Mouse (Mus musculus): ENCODE data around the gene Mdk.
A peak's percentile ranks its signal among the peaks of the same experiment; 100 is the strongest.

The Mdk gene

DNA sequence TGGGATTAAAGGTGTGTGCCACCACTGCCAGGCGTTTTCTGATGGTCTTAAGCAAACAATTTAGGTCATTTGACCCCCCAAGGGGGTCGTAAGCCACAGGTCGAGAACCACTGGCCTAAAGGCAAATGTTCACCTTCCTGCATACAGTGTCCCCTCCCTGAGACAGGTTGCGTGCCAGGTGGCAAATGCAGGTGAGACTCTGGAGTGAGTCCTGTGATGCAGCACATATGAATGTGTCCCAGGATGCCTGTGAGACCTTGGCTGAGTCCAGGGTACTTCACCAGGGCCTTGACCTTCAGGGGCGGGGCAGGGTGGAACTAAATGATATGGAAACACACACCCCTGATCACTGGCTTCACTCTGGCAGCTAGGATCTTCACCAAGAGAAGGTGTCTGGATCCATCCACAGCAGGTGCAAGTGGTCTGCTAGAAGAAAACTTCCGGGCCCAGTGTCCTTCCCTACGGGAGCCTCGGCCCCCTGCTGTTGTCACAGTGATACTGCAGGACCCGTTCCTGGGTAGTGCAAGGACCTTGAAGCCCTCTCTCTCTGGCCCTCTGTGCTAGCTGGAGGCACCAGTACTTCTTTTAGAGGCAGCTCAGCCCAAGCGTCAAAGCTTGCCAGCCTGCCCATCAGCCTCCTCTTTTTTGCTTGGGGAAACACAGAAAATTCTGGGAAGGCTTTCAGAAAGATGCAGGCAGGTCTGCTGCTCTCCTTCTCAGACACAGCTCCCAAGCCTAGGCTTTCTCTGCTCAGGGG, 26.8 kb upstream of the Mdk start:
- no peak for DNase-seq (ENCODE audit: low read depth, low spot score)

DNA sequence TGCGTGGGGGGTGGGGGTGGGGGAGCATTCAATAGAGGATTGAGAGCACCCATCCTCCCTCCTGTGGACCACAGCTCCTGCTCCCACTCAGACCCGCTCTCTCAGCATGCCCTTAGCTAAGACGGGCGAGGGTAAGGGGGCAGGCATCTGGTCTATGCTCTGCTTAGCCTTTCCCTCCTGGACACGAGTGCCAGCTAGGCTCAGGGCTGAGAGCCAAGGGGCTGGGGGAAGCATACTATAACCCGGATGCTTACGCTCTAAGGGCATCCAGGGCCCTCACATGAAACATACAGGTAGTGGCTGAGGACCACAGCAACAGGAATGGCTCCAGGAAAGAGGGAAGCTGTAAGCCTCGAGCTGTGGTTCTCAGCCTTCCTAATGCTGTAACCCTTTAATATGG, 26.0 kb upstream of the Mdk start:
- no peak for DNase-seq (ENCODE audit: low read depth, low spot score)

DNA sequence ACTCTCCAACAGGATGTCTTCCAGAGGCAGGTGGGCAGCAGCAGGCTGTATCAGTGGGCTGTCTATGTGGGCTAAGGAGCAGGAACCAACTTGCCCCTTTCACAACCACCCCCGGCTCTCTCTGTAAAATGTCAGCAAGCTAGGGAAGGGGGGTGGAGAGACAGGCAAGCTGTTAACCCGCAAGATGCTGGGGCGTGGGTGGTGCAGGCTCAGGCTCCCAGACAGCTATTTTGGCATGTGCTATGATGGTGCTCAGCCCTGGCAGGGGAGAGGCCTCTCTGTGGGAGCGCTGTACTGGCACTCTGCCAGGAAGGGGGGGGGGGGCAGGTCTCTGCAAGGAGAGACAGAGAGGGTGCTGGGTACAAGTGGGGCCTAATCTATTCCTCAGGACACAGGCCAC, 25.0 kb upstream of the Mdk start:
- peak; percentile 94 for DNase-seq (ENCODE audit: low read depth, low spot score)

DNA sequence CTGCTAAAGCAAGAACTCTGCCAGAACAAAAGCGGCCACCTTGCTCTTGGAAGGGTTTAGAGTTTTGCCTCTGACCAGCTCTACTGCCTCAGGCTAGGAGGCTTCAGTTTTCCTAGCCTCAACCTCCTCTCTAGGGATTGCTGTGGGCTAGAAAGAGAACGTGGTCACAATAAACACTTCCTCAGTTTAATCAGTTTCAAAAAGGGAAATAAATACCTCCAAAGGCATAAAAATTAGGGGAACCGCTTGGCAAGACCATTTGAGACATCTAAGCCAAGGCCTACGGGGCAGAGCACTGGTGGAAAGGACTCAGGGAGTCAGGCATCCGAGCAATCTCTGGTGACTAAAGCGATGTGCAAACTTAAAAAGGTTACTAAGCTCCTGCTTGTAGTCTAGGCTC, 23.8 kb upstream of the Mdk start:
- no peak for DNase-seq (ENCODE audit: low read depth, low spot score)

- DNase-seq (ENCODE audit: low read depth, low spot score), result no peak
Measured at GRCm38 (mm10) chr2:91955121-91955591, 23.1 kb upstream of the Mdk start.

- DNase-seq (ENCODE audit: low read depth, low spot score), result no peak
Measured at GRCm38 (mm10) chr2:91953825-91954224, 21.7 kb upstream of the Mdk start.

GRCm38 (mm10) chr2:91950275-91951085, 18.4 kb upstream of the Mdk start:
- DNase-seq (ENCODE audit: low read depth, low spot score), result no peak

- no peak for DNase-seq (ENCODE audit: low read depth, low spot score)
Measured at GRCm38 (mm10) chr2:91949411-91950274, 17.5 kb upstream of the Mdk start.

DNA sequence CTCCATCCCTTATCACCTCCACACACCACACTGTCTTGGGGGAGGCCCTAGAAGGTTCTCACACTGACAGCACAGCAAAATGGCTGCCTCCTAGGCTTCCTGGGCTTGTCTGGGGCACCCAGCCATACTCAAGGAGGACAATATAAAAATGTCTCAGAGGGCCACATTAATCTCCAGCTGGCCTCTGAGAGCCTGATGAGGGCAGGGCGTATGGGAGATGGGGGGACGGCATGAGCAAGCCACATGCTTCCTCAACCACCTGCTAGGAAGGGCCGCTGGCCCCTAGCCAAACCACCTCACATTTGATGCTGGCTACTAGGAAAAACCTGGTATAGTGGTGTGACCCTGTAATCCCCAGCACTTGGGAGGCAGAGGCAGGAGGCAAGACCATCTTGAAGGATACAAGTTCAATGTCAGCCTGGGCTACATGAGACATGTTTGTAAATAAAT, 16.7 kb upstream of the Mdk start:
- DNase-seq (ENCODE audit: low read depth, low spot score), result no peak

DNA sequence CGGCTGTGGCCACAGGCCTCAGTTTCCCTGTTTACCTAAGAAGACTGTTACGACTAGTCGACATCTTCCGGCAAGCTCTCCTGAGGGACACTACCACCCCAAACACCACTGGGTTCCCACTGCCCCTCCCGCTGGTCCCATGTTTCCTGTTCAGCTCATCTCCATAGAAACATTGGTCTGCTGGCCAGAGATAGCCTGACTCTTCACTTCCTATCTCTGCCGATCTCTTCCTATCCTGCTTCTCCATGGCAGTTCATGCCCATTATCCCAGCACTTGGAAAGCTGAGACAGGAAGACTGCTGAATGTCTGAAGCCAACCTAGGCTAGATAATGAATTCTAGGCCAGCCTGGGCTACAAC, 16.0 kb upstream of the Mdk start:
- DNase-seq (ENCODE audit: low read depth, low spot score), result no peak

DNA sequence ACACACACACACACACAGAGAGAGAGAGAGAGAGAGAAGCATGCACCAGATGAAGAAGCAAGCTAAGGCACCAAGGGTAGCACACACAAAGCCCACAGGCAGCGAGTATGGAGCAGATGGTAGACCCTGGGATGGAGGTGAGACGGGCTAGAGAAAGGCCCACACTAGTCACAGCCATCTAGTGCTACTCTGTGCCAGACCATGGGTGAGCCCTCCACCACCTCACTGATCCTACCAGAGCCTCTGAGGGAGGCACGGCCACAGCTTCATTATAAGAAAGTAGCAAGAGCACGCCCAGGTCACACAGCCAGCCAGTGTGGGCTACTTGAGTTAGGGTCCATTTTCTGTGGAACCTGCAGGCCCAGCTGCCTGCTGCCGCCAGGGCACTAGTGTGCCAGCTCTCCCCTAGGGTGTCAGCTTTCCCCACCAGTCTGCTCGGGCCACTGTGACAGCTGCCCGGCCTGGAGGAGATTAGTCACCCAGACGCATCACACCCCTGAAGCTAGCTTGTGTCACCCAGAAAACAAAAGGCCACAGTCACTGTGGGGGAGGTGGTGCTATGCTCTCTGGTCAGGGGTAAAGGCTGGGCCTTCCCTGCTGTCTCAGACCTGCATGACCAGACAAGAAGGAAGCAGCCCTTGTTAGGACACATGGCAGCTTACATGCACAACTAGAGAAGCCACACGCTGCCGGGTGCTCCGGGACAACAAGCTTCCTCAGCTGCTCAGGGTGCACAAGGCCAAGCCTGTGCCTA, 15.5 kb upstream of the Mdk start:
- no peak for DNase-seq (ENCODE audit: low read depth, low spot score)

GRCm38 (mm10) chr2:91946836-91947235, 14.7 kb upstream of the Mdk start:
- no peak for DNase-seq (ENCODE audit: low read depth, low spot score)

DNA sequence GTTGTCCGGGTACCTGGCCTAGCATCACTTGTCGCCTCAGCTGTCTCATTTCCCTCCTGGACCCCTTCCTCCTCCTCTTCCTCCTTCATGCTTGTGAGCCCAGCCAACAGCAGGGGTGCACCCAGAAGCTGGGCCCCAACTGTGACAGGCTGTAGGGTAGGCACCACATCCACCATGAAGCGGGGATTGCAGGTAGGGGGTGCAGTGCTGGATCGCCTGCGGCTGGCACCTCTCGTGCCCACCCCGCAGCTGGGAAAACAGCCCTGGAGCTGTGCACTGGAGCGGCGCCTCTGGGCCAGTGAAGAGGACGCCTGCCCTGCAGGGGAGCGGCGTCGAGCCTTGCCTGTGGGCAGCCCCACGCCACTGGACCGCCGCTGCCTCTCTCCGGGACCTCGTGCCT, 13.4 kb upstream of the Mdk start, which contains the start of gene Gm9821:
Gene Gm9821 (plus strand): TSS at position 221 of the 400 bp plus-strand sequence.
- DNase-seq (ENCODE audit: low read depth, low spot score), result no peak

DNA sequence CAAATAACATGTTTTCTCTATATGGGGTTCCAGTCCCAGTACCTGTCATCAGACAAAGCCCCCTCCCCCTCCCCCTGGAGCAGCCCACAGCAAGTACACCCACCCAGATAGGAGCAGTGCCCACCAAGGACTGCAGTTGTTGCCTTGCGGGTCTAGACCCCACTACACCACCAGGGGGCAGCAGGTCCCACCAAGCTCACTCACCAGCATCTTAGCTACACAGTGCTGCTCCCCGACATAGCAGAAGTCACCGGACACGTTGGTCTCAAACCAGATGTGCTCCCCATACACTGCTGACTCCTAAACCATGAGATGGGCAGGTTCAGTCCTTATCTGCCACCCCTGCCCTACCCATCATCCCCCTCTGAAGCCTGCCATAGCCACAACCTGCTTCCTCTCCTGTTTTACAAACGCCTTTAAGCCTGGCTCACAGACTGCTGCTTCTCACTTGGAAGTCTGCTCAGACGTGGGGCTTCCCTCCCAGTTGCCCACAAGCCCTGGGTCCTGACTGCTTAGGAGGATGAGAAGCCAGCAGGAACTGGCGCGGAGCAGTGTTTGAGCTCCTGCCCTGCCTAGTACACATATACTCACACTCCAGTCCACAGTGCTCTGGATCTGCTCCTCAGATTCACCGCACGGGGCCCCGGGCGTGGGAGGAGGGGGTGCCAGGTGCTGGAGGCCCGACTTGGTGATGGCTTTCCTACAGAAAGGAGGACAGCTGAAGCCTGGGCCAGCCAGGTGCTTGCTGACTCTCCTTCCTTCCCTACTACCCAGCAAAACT, 12.3 kb upstream of the Mdk start:
- DNase-seq (ENCODE audit: low read depth, low spot score), result no peak

DNA sequence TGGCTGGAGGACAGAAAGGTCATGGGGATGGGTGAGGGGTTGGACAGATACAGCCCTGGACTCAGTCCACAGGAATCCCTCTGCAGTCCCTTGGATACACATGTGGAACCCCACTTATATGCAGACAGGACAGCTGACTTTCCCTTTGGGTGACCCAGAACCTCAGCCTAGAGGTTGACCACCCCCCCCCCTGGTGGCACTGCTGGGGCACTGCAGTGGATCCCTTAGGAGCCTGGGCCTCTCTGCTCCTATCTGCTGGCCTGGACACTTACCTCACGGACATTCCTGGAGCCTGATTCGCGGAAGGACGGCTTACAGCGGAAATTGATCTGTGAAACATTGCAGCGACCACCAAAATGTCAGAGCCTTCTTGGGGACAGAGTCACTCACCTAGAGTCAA, 10.3 kb upstream of the Mdk start:
- no peak for DNase-seq (ENCODE audit: low read depth, low spot score)

DNA sequence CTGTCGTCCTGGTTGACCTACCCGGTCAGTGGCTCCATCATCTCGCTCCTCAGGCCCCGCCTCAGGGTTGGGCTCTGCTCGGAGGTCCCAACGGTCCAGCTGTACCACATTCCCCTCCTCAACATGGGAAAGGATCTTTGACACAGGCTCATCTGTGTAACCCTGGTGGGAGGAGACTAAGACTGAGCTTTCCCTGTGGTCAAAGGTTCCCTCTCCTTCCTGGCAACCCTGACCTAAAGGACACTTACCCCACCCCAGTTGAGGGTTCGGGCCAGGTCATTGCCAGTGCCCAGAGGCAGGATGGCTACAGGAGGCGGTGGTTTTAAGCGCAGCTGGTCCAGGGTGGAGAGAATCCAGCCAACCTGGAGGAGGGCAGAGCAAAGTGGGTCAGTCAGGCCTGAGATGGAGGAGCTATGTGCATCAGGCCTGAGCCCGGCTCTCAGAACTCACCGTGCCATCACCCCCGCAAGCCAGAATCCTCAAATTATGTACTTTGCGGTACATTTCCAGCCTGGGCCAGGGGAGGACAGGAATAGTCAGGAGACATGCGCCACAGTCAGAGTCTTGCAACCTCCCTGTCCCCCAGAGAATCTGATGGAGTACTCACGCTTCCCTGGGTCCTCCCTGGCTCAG, 7.3 kb upstream of the Mdk start:
- DNase-seq (ENCODE audit: low read depth, low spot score), result no peak

DNA sequence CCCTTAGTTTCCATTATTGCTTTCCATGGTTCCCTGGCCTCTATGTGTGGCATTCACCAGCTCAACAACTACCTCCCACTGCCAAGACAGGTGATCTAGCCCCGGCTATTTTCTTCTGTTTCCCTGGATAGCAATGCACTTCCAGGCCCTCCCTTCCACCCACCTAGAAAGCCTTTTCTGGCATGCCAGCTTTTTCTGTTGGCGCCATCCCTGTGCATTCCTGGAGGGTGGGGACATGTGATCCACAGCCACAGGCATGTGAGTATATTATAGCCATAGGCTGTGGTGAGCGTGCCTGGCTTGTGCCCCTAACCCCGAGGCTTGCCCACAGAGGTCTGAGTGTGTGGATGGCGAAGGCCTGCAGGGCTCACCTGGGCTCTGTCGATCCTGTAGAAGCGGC, 4.1 kb upstream of the Mdk start:
- no peak for DNase-seq (ENCODE audit: low read depth, low spot score)

DNA sequence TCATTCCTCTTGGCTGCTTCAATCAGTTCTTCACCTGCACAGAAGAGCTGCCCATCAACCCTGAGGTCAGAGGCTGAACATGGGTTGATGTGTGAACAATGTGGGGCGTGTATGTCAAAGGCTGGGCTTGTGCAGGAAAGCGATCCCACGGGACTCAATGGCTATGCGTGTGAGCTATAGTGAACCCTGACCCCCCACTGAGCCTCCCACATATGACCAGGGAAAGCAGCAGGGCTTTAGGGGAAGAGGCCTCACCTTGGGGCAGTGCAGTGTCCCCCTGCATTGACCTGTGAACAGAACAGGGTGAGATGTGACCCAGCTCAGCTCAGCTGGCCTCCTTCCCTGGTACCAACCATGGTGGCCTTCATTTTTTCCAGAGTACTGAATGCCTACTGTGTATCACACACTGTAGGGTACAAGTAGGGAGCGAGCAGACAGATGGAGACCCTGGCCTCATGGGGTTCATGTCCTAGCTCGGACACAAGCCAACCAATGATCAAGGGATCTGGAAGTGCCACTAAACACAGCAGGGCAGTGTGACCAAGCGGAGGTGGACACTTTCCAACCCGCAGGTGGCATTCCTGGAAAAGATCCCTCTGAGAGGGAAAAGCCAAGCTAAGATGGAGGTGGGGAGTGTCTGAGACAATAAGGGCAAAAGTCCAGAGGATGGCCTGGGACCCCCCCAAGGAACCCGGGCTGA, 2.9 kb upstream of the Mdk start:
- no peak for DNase-seq (ENCODE audit: low read depth, low spot score)

- DNase-seq (ENCODE audit: low read depth, low spot score), result no peak
Measured at GRCm38 (mm10) chr2:91934016-91934415, 1.9 kb upstream of the Mdk start.

Data from telencephalon, adult 2 months (tissue).